30 mouse cellular contexts compared by ENCODE assay signal in genomic region chr7:90734086-90734485, GRCm38 (mm10).
A peak's percentile ranks its signal among the peaks of the same experiment; 100 is the strongest.
DNase-seq lines count a peak whose midpoint lies in the region; ATAC-seq lines count a peak whose summit lies in the region.
"Had no signal": no experiment of that assay in that cellular context is flagged by ENCODE, and none has a peak within 500 bp of the region (broad histone marks: within the 10 kb centered on the region; RNA-seq: fewer than 3 reads in every experiment).

No protein-coding gene starts in this region.

- H3K4me1 ChIP-seq in hindbrain, embryonic 11.5 days (replicated peaks; ENCODE audit: control insufficient read depth, insufficient read depth, low read length), result no peaks in the 10 kb centered on the region
- H3K4me1 ChIP-seq in hindbrain, embryonic 14.5 days (replicated peaks; ENCODE audit: control insufficient read depth, insufficient read depth, low read length), result no peaks in the 10 kb centered on the region
- no peaks in the 10 kb centered on the region for H3K4me1 ChIP-seq in midbrain, embryonic 12.5 days
- H3K4me1 ChIP-seq in midbrain, embryonic 10.5 days, result peaks cover 12% of the 10 kb centered on the region
- H3K4me1 ChIP-seq: embryonic facial prominence, embryonic 12.5 days; heart, embryonic 13.5 days; hindbrain, embryonic 15.5 days; intestine, embryonic 15.5 days; limb, embryonic 10.5 days; liver, embryonic 15.5 days; neural tube, embryonic 13.5 days; stomach, embryonic 15.5 days had no signal

- H3K4me3 ChIP-seq in hindbrain, embryonic 11.5 days (ENCODE audit: low read depth, low read length), result no peak overlapping the region
- no peak overlapping the region for H3K4me3 ChIP-seq in hindbrain, embryonic 14.5 days (replicated peaks; ENCODE audit: low read length)
- H3K4me3 ChIP-seq in midbrain, embryonic 12.5 days, result no peak overlapping the region
- no peak overlapping the region for H3K4me3 ChIP-seq in midbrain, embryonic 10.5 days
- H3K4me3 ChIP-seq: embryonic facial prominence, embryonic 12.5 days; erythroblast, embryonic 14.5 days; heart, embryonic 13.5 days; hindbrain, embryonic 15.5 days; intestine, embryonic 15.5 days; left cerebral cortex, adult 2 months; limb, embryonic 10.5 days; liver, embryonic 15.5 days; midbrain, embryonic 13.5 days; neural tube, embryonic 13.5 days; stomach, embryonic 15.5 days had no signal

- H3K4me2 ChIP-seq in hindbrain, embryonic 11.5 days (replicated peaks; ENCODE audit: low read depth, low read length), result no peak overlapping the region
- H3K4me2 ChIP-seq in hindbrain, embryonic 14.5 days (replicated peaks), result no peak overlapping the region
- H3K4me2 ChIP-seq in midbrain, embryonic 12.5 days (replicated peaks), result no peak overlapping the region
- H3K4me2 ChIP-seq: embryonic facial prominence, embryonic 12.5 days; heart, embryonic 13.5 days; hindbrain, embryonic 15.5 days; intestine, embryonic 15.5 days; liver, embryonic 15.5 days; midbrain, embryonic 13.5 days; neural tube, embryonic 13.5 days; stomach, embryonic 15.5 days had no signal

- ATAC-seq in hindbrain, embryonic 11.5 days (ENCODE audit: low FRiP score), result peak; percentile 23; the same call in 1 of the 2 replicates
- ATAC-seq in hindbrain, embryonic 14.5 days (ENCODE audit: low FRiP score), result no peak
- 0 out of 2 replicates have a peak, but pooled peaks have one; percentile 25 for ATAC-seq in midbrain, embryonic 12.5 days (ENCODE audit: low FRiP score, low read depth)
- ATAC-seq: CD4-positive, CD25-positive, alpha-beta regulatory T cell, adult 4 months; forebrain, embryonic 14.5 days; intestine, embryonic 15.5 days; midbrain, embryonic 13.5 days had no signal

- H3K9ac ChIP-seq in hindbrain, embryonic 11.5 days (ENCODE audit: low read depth, low read length), result no peak overlapping the region
- no peak overlapping the region for H3K9ac ChIP-seq in hindbrain, embryonic 14.5 days
- no peak overlapping the region for H3K9ac ChIP-seq in midbrain, embryonic 12.5 days (replicated peaks)
- H3K9ac ChIP-seq: embryonic facial prominence, embryonic 12.5 days; heart, embryonic 13.5 days; hindbrain, embryonic 15.5 days; intestine, embryonic 15.5 days; liver, embryonic 15.5 days; midbrain, embryonic 13.5 days; neural tube, embryonic 13.5 days; stomach, embryonic 15.5 days had no signal

- no peaks in the 10 kb centered on the region for H3K36me3 ChIP-seq in hindbrain, embryonic 11.5 days (ENCODE audit: control insufficient read depth, insufficient read depth, low read length)
- no peaks in the 10 kb centered on the region for H3K36me3 ChIP-seq in hindbrain, embryonic 14.5 days (replicated peaks; ENCODE audit: control insufficient read depth, insufficient read depth)
- no peaks in the 10 kb centered on the region for H3K36me3 ChIP-seq in midbrain, embryonic 12.5 days
- H3K36me3 ChIP-seq in midbrain, embryonic 10.5 days, result no peaks in the 10 kb centered on the region
- H3K36me3 ChIP-seq: embryonic facial prominence, embryonic 12.5 days; heart, embryonic 13.5 days; hindbrain, embryonic 15.5 days; intestine, embryonic 15.5 days; limb, embryonic 10.5 days; liver, embryonic 15.5 days; midbrain, embryonic 13.5 days; neural tube, embryonic 13.5 days; stomach, embryonic 15.5 days had no signal

- H3K27me3 ChIP-seq in hindbrain, embryonic 11.5 days (ENCODE audit: control insufficient read depth, insufficient read depth, low read length), result no peaks in the 10 kb centered on the region
- H3K27me3 ChIP-seq in hindbrain, embryonic 14.5 days (ENCODE audit: control insufficient read depth, insufficient read depth, low read length), result no peaks in the 10 kb centered on the region
- H3K27me3 ChIP-seq in midbrain, embryonic 12.5 days, result 0 out of 2 replicates have a peak, but pooled peaks cover 3% of the 10 kb centered on the region
- no peaks in the 10 kb centered on the region for H3K27me3 ChIP-seq in midbrain, embryonic 10.5 days (ENCODE audit: low read depth, poor library complexity, severe bottlenecking)
- H3K27me3 ChIP-seq: embryonic facial prominence, embryonic 12.5 days; heart, embryonic 13.5 days; hindbrain, embryonic 15.5 days; intestine, embryonic 15.5 days; liver, embryonic 15.5 days; midbrain, embryonic 13.5 days; neural tube, embryonic 13.5 days; stomach, embryonic 15.5 days had no signal

- H3K27ac ChIP-seq in hindbrain, embryonic 11.5 days (ENCODE audit: low read depth, low read length), result no peak overlapping the region
- no peak overlapping the region for H3K27ac ChIP-seq in hindbrain, embryonic 14.5 days
- no peak overlapping the region for H3K27ac ChIP-seq in midbrain, embryonic 12.5 days (replicated peaks)
- H3K27ac ChIP-seq in midbrain, embryonic 10.5 days (replicated peaks), result no peak overlapping the region
- H3K27ac ChIP-seq: embryonic facial prominence, embryonic 12.5 days; heart, embryonic 13.5 days; hindbrain, embryonic 15.5 days; intestine, embryonic 15.5 days; left cerebral cortex, adult 2 months; limb, embryonic 10.5 days; liver, embryonic 15.5 days; macrophage; midbrain, embryonic 13.5 days; neural tube, embryonic 13.5 days; stomach, embryonic 15.5 days had no signal

- WGBS in hindbrain, embryonic 11.5 days, result 46% methylated on average over 3 of the region's 3 CpGs
- WGBS in hindbrain, embryonic 14.5 days, result 36% methylated on average over 3 of the region's 3 CpGs
- WGBS in midbrain, embryonic 12.5 days, result 30% methylated on average over 3 of the region's 3 CpGs
- 40% methylated on average over 3 of the region's 3 CpGs for WGBS in midbrain, embryonic 10.5 days

- peak; percentile 10 for DNase-seq in hindbrain, embryonic 11.5 days (ENCODE audit: low spot score)
- DNase-seq in hindbrain, embryonic 14.5 days (ENCODE audit: low spot score), result no peak
- no peak for DNase-seq in midbrain, embryonic 10.5 days (ENCODE audit: low spot score)
- DNase-seq in embryo, embryonic 10.5 days (ENCODE audit: low spot score), result peak; percentile 4
- DNase-seq in retina, embryonic 14.5 days (ENCODE audit: low spot score), result peak; percentile 29
- no peak for DNase-seq in left cerebral cortex, adult 8-10 months (ENCODE audit: low spot score in 2 of 2)
- no peak for DNase-seq in ovary, adult 18-20 months (ENCODE audit: low spot score)
- DNase-seq: adrenal gland, postnatal 25 days; cerebellum, adult 8-10 months; cerebellum, postnatal 36 days; heart, adult 11 months; heart, postnatal 14 days; kidney, adult 9 months; liver; thymus, postnatal 4 days had no signal

- H3K9me3 ChIP-seq in hindbrain, embryonic 11.5 days (ENCODE audit: control insufficient read depth, low read length), result no peaks in the 10 kb centered on the region
- H3K9me3 ChIP-seq in hindbrain, embryonic 14.5 days (ENCODE audit: control insufficient read depth, low read length), result no peaks in the 10 kb centered on the region
- H3K9me3 ChIP-seq in midbrain, embryonic 12.5 days, result no peaks in the 10 kb centered on the region
- no peaks in the 10 kb centered on the region for H3K9me3 ChIP-seq in midbrain, embryonic 10.5 days (replicated peaks)
- H3K9me3 ChIP-seq: embryonic facial prominence, embryonic 12.5 days; heart, embryonic 13.5 days; hindbrain, embryonic 15.5 days; intestine, embryonic 15.5 days; limb, embryonic 10.5 days; liver, embryonic 15.5 days; midbrain, embryonic 13.5 days; neural tube, embryonic 13.5 days; stomach, embryonic 15.5 days had no signal

Comparison
In these comparisons a context has a peak if more than half of its experiments do, and no peak if none do; other contexts are left out.
1. DNase-seq: peak in hindbrain, embryonic 11.5 days (single experiment), embryo, embryonic 10.5 days (single experiment) and retina, embryonic 14.5 days (single experiment); none in hindbrain, embryonic 14.5 days (single experiment), midbrain, embryonic 10.5 days (single experiment), left cerebral cortex, adult 8-10 months (0 of 2) and ovary, adult 18-20 months (single experiment).